Comparison of ENCODE assay signal across 12 mouse cellular contexts in genomic region chr5:133821273-133821672, GRCm38 (mm10).
DNase-seq lines count a peak whose midpoint lies in the region; ATAC-seq lines count a peak whose summit lies in the region.
"Had no signal": no experiment of that assay in that cellular context is flagged by ENCODE, and none has a peak within 500 bp of the region (broad histone marks: within the 10 kb centered on the region; RNA-seq: fewer than 3 reads in every experiment).

No protein-coding gene starts in this region.

- peak; percentile 72 for ATAC-seq in hindbrain, embryonic 16.5 days
- ATAC-seq in midbrain, embryonic 14.5 days (ENCODE audit: low FRiP score, low TSS enrichment), result 0 out of 2 replicates have a peak, but pooled peaks have one; percentile 55
- ATAC-seq: liver, embryonic 12.5 days had no signal

- H3K9me3 ChIP-seq in hindbrain, embryonic 16.5 days (ENCODE audit: control insufficient read depth, low read length), result no peaks in the 10 kb centered on the region
- H3K9me3 ChIP-seq in midbrain, embryonic 14.5 days (ENCODE audit: control insufficient read depth, low read length), result no peaks in the 10 kb centered on the region
- H3K9me3 ChIP-seq: embryonic facial prominence, embryonic 15.5 days; liver, embryonic 12.5 days had no signal

- 12% methylated on average over 3 of the region's 3 CpGs for WGBS in hindbrain, embryonic 16.5 days
- WGBS in midbrain, embryonic 14.5 days, result 27% methylated on average over 3 of the region's 3 CpGs

- H3K4me3 ChIP-seq in hindbrain, embryonic 16.5 days (ENCODE audit: low read length), result no peak overlapping the region
- no peak overlapping the region for H3K4me3 ChIP-seq in midbrain, embryonic 14.5 days (replicated peaks; ENCODE audit: low read depth, low read length)
- H3K4me3 ChIP-seq: embryonic facial prominence, embryonic 15.5 days; liver, embryonic 12.5 days had no signal

- intact Hi-C loops in heart, postnatal 14 days (cut with DNase I), result no loop called here

- no peaks in the 10 kb centered on the region for H3K36me3 ChIP-seq in hindbrain, embryonic 16.5 days (ENCODE audit: control insufficient read depth, insufficient read depth, low read length)
- no peaks in the 10 kb centered on the region for H3K36me3 ChIP-seq in midbrain, embryonic 14.5 days (ENCODE audit: control insufficient read depth, insufficient read depth, low read length)
- H3K36me3 ChIP-seq: embryonic facial prominence, embryonic 15.5 days; liver, embryonic 12.5 days had no signal

- H3K27me3 ChIP-seq in hindbrain, embryonic 16.5 days (replicated peaks; ENCODE audit: control insufficient read depth, insufficient read depth, low read length), result 0 out of 2 replicates have a peak, but pooled peaks cover 2% of the 10 kb centered on the region
- H3K27me3 ChIP-seq in midbrain, embryonic 14.5 days (ENCODE audit: control insufficient read depth, insufficient read depth, low read length), result no peaks in the 10 kb centered on the region
- H3K27me3 ChIP-seq: embryonic facial prominence, embryonic 15.5 days; liver, embryonic 12.5 days had no signal

- no peak overlapping the region for H3K27ac ChIP-seq in hindbrain, embryonic 16.5 days (ENCODE audit: low read depth, low read length)
- H3K27ac ChIP-seq in midbrain, embryonic 14.5 days (replicated peaks; ENCODE audit: low read depth, low read length), result no peak overlapping the region
- H3K27ac ChIP-seq: embryonic facial prominence, embryonic 15.5 days; kidney, postnatal 0 days; liver, embryonic 12.5 days had no signal

- peak; percentile 41 for DNase-seq in heart, adult 11 months
- no peak for DNase-seq in heart, postnatal 14 days
- DNase-seq in embryo, embryonic 9.5 days (ENCODE audit: extremely low spot score), result peak; percentile 17
- peak; percentile 67 for DNase-seq in midbrain, embryonic 14.5 days
- no peak for DNase-seq in T-cell, adult 2 months (ENCODE audit: low spot score)
- DNase-seq in thymus, postnatal 4 days, result no peak
- DNase-seq in thymus, postnatal 25 days, result no peak
- DNase-seq: gastrocnemius, postnatal 14 days had no signal

- H3K4me2 ChIP-seq in hindbrain, embryonic 16.5 days (ENCODE audit: low read length), result no peak overlapping the region
- no peak overlapping the region for H3K4me2 ChIP-seq in midbrain, embryonic 14.5 days (ENCODE audit: low read length)
- H3K4me2 ChIP-seq: embryonic facial prominence, embryonic 15.5 days; liver, embryonic 12.5 days had no signal

- H3K4me1 ChIP-seq in hindbrain, embryonic 16.5 days (ENCODE audit: control insufficient read depth, insufficient read depth, low read depth, low read length), result peaks cover 7% of the 10 kb centered on the region; the same call in 1 of the 2 replicates
- H3K4me1 ChIP-seq in midbrain, embryonic 14.5 days (ENCODE audit: control insufficient read depth, insufficient read depth, low read length), result peaks cover 23% of the 10 kb centered on the region
- H3K4me1 ChIP-seq: liver, embryonic 12.5 days had no signal

- no peak overlapping the region for H3K9ac ChIP-seq in hindbrain, embryonic 16.5 days (ENCODE audit: low read depth, low read length)
- H3K9ac ChIP-seq in midbrain, embryonic 14.5 days (replicated peaks; ENCODE audit: low read length), result no peak overlapping the region
- H3K9ac ChIP-seq: embryonic facial prominence, embryonic 15.5 days; liver, embryonic 12.5 days had no signal

Comparison
In these comparisons a context has a peak if more than half of its experiments do, and no peak if none do; other contexts are left out.
1. DNase-seq: peak in heart, adult 11 months (single experiment), embryo, embryonic 9.5 days (single experiment) and midbrain, embryonic 14.5 days (single experiment); none in heart, postnatal 14 days (0 of 2), T-cell, adult 2 months (single experiment), thymus, postnatal 4 days (single experiment) and thymus, postnatal 25 days (single experiment).